Mouse (Mus musculus) cerebellum, postnatal 14 days (tissue): ENCODE data around the gene Fbxw4.

Experiments
- DNase-seq, 2 experiments: peaks; one replicate each; pipeline ENCODE4 v3.0.0; 2021; ENCODE audit warnings: mixed read lengths in 2 of 2

Gene Fbxw4

DNA sequence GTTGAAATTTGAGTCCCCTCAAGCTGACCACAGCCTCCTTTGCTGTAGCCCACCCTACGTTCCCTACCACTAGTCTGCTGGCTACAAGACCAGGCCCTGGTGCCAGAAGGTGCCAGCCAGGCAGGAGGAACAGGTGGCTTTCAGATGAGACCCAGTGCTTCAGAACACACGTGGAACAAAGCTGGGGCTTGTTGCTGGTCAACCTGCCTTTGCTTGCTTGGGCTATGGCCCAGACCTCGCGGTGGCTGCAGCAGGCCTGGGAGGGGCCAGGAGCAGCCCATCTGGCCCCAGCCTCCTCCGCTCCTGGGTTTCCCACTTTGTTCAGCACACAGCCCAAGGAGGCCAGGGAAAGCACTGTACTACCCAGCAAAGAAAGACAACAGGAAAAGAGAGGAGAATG lies 49.3 kb downstream of the Fbxw4 start:
- peak; percentile 44 to 49 for DNase-seq

DNA sequence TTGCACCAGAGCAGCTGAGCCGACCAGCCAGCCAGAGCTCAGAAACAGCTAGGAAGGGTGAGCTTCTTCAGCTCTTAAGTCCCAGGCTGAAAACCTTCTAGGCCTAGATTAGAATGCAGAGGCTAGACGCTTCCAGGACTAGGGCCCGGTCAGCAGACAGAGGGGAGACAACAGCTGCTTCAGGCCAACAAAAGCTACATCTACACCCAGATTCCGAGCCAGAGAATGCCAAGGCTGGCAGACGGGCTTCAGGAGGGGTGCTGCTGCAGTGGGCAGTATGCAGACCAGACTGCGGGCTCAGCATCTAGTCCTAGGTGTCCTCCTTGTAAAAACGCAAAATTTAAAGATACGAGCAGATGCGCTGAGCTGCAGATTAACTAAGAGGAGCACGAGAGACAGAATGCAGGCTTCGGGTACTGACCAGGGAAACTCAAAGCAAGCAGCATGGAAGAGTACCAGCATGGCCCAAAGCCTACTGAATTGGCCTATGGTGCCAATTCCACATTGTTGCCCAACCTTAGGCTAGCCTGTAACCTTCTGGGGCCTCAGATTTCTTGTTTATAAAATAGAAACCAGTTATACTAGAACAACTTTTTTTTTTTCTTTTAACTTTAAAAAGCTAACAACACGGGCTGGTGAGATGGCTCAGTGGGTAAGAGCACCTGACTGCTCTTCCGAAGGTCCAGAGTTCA lies 51.3 kb downstream of the Fbxw4 start:
- peak; percentile 40 to 46 for DNase-seq

DNA sequence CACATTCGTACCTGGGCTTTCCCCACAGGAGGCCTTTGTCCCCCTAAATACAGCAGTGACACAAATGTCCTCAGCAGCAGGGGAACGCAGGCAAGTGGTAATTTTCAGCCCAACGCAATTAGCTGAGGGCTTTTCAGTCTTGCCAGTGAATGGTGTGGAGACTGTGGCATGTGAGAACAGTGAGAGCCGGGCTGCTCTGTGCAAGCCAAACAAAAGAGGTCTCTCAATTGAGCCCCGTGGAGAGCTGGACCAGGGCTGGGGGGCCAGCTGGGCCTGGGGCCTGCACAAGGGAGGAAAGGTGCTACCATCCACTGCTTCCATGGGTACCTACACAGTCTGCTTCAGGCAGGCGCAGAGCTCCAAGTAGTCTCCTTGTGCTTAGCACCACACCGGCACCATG lies 52.6 kb downstream of the Fbxw4 start:
- DNase-seq, result no peak

DNA sequence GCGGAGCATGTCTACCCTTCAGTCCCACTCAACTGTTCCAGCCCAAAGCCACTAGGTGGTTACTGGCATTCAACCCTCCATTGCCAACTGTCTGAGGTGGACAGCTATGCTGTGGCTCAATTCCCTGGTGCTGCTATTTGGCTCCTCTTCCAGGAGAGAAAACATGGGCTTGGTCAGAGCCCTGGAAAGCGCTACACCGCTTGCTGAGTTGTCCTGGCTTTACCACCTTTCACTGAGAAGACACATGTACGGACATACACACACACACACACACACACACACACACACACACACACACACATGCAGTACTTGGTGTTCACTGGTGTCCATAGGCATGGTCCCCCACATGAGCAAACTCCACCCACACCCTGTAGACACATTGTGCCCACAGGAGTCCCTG lies 53.4 kb downstream of the Fbxw4 start:
- peak; percentile 34 to 61 for DNase-seq

DNA sequence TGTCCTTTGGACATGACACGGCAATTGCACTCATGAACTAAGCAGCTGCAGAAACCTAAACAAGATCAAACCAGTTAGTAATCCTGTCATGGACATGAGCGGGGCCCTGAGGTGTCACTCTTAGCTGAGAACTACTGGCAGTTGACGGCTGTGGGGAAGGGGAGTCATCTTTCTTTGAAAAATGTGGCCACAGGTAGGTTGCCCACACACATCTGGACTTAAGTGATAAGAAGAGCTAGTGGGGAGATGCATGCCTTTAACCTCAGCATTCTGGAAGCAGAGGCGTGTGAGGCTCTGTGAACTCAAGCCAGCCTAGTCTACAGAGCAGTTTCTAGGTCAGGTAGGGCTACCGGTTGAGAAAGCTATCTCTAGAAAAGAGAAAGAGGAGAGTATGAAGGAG lies 57.5 kb downstream of the Fbxw4 start:
- no peak for DNase-seq

DNA sequence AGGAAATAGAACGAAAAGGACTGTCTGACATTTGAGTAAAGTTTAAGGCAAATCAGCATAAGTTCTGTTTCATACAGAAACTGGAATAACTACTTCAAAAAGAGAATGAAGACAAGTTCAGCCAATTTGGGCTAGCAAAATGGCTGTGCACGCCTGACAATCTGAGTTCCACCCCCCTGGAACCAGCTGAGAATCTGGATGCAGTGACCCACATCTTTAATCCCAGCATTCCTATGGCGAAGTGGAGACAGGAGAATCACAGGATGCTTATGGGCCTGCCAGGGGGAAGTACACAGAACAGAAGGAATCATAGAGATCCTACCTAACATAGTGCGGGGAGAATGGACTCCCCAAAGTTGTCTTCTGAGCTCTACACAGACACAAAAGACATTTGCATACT lies 63.0 kb downstream of the Fbxw4 start:
- DNase-seq, result no peak

DNA sequence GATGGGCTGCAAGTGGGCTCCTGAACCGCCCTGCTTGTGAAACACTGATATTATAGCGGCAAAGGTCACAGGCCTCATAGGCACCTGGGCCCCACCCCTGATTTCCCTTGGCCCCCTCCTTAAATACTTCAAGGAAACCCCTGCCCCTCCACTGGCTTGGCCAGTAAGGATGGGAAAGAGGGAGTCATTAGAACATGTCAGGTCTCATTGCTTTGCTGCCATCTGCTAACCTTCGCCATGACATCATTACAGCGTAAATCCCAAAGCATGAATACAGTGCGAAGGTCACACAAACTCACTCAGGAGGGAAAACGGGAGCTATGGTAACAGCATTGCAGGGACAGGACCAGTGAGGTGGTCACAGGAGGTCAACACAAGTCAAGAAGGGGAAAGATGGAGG lies 63.7 kb downstream of the Fbxw4 start:
- no peak for DNase-seq

DNA sequence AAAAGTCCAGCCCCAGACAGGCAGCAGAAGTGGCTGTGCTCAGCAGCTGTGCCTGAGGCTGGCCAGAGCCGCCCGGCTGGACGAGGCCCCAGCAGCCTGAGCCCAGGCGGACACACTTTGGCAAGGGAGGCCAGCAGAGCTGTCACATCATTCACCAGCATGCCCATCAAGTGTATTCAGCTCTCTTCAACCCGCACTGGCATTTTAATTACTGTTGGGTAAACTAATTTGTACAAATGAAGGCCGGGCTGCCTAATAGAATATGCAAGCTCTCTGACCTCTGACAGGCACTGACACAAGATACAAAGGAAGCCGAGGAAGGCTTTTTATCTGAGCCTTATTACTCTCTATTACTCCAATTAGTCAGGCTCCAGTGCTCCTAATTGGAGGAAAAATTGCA lies 64.1 kb downstream of the Fbxw4 start:
- DNase-seq, result peak; percentile 49 to 51

DNA sequence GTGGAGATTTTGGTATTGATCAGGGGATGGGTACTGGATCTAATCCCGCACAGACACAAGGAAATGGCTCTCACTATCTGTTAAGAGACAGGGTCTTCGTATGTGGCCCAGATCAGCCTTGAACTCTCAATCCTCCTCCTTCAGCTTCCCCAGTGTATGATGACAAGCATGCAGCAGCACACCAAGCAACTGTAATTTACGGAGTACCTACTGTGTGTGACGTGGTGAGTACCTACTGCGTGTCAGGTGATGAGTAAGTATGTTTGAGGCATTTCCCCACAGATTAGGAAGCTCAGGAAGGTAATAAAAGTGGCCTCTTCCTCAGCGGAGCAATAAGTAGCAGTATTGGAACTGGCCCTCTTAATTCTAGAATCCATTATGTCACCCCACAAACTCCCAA lies 64.6 kb downstream of the Fbxw4 start:
- no peak for DNase-seq

DNA sequence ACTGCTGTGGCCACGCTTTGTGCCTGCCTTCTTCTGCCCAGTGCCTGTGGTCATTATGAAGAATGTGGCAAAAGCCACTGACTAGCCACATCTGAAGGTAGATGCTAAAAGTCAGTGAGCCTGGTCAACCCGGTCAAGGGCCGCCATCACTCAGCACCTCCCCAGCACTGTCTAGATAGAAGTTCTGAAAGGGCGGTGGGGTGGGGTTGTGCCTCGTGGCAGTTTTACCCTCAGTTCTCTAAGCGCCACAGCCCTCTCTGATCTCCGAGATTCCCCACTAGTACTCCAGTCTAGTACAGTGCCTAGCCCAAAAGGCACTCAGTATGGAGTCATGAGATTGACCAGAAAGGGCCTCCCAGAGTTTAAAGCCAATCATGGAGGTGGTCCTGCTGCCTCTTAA lies 66.0 kb downstream of the Fbxw4 start:
- no peak for DNase-seq

DNA sequence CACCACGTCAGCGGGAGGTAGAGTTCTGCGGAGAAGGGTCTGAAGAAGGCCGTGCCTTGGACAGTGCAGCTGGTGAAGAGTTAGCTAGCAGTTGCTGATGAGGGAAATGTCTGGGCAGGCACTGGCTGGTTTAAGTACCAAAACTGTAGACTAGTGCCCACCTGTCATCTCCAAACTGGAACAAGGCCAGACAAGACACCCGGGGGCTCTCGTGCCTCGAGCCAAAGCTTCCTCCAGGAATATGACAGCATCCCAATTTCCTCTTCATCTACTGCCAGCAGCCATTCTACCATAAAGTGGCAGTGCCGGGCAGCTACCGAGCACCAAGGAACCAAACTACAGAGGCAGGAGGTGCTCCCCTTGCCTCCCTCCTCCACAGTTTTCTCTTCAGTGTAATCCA lies 67.2 kb downstream of the Fbxw4 start:
- DNase-seq, result peak; percentile 70 to 76

DNA sequence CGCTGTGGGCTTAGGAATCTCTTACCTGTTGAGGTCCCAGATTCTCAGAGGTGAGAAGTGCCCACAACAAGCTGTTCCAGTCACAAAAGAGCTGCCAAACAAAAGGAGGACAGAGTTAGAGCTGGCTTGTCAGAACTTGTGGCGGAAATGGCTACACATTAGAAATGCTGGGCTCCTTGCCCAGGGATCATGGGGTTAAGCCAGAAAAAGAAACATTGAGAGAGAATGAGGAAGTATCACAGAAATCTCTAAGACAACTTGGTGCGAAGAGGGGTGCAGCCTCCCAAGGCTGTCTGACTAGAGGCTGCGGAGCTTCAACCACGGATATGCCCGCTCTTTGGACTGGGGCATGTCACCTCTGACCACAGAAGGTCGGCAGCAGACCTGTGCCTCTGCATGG lies 68.4 kb downstream of the Fbxw4 start:
- peak in 1 of 2 experiments; percentile 40 for DNase-seq

DNA sequence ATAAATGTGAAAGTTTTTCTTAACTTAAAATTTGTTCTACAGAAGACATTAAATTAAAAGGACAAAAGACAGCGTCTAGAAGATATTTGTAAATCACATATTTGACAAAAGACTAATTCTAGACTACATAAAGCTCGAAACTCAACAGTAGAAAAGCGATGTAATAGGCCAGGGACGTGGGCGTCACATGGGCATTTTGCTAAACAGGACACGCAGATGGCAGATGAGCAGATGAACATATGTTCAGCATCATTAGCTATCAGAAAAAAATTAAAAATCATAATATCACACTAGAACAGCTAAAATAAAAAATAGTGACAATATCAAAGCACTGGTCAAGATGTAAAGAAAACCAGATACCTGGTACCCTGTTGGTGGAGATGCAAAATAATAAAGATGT lies 70.4 kb downstream of the Fbxw4 start:
- DNase-seq, result no peak

DNA sequence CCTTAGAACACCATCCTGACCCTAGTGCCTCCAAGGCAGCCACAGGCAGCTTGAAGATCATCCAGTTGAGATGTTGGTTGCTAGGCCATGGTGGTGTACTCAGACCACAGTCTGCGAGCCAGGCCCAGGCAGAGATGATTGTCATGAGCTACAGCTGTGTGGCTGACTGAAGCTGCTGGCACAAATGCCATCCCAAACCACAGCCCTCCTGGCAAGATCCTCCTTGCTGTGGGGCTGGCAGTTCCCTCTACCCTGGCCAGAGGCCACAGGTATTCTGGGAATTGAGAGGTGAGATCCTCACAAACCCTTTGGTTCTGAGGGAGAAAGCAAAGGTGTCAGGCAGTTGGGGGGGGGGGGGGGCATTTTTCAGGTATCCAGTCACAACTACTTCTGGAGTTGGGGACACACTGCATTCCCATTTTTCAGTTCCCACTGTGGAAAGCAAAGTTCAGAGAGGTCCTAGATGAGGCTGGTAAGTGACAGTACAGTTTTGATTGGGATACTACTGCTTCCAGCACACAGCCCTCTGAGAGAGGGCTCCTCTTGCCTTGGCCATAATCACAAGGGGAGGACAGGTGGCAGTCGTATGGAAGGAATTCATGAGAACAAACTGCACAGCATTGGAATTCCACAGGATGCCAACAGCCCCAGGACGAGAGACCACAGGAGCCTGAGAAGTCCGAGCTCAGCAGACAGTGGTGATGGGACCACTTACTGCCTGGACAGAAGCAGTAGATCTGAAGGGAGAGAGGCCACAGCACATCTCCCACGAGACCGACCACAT lies 72.4 kb downstream of the Fbxw4 start:
- no peak for DNase-seq

DNA sequence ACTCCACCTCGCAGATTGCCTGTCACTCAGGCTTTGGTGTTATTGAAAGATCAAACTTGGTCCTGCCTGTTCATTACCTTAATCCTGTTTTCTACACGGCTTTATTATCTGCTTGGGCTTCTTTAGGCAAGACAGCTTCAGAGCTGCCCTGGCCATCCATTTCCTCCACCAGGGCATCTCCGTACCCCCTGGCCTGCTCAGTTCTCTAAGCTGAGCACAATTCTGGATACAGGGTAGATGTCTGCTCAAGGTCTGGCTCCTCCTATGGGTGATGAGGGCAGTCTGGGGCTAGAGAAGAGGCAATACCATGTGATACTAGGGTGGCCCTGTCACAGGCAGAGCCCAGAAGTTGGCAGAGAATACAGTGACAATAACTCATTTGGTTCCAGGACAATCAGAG lies 73.3 kb downstream of the Fbxw4 start:
- no peak for DNase-seq

DNA sequence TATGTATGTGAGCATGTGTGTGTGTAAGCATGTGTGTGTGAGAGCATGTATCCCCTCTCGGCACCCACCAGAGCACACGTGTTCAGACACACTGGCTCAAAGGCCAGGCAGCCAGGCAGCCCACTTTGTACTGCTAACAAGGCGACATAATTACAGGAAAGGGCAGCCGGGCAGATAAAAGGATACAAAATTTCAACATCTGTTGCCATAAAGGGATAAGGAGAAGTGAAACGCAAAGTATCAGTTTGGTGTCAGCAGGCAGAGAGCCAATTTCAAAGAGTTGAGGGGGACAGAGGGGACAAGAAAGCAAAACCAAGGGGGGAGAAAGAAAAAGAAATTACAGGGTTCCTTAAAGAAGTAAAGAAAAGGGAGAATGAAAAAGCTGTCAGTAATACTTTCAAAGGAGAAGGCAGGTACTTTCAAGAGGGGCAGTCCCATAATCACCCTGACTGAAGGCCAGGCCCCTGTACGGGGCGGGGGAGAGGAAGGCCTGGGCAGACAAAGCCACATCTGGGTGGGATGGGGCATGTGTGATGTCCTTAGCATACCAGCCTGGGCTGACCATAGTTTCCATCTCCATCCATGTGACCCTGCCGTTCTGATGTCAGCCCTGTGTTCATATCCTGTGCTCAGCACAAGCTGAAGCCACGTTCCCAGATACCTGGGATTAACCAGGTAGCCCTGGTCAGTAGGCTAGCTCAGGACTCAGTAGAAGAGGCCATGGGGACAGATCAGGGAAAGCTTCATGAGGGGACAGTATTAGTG lies 75.1 kb downstream of the Fbxw4 start:
- DNase-seq, result no peak

DNA sequence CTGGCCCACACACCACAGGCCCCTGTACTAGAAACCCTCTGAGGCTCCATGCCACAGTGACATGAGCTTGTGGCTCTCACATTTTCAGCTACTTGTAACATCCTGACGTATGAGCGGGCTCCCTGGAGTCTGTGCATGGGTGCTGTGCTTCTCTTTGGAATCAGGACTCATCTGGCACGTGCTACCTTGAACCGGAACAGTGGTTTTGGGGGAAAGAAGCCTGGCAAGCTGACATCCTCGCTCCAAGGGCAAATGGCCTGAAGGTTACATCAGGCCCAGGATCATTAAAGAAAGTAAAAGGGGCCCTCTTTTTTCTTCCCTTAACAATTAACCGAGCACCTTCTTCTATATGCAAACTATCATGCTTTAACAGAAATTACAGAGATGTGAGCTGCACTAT lies 77.0 kb downstream of the Fbxw4 start:
- DNase-seq, result no peak

DNA sequence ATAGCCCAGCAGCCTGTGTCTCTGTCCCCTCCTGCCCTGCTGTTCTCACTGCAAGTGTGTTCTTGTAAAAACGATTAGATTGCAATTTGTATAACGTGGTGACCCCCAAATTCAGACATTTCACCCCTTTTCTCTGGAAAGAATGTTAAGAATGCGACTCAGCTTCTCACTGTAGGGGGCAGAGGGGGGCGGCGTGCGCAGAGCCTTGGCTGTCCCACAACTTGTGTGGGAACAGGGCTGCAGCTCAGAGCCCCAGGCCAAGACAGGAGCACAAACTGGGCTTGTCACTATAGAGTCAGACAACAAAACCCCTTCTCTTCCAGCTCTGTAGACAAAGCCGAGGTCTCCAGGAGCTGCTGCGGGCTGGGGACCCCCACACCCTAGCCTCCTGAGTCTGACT lies 78.0 kb downstream of the Fbxw4 start:
- DNase-seq, result no peak

DNA sequence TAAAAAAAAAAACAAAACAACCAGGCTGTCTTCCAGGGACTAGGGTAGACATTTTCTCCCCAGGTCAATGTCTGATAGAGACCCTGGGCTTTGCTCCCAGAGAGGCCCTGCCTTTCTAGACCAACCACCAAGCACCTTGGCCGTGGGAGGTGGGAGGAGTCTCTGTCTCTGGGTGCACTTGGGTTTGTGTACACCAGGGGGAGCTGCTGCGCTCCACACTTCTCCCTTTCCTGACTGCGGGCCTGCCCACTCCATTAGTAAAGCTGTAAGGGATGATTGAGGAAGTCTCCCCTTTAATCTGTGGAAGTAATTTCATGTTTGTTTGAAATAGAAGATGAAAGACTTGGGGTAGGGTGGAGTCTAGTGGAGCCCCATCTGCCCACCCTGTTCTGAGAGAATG lies 78.9 kb downstream of the Fbxw4 start:
- DNase-seq, result peak; percentile 56 to 77

DNA sequence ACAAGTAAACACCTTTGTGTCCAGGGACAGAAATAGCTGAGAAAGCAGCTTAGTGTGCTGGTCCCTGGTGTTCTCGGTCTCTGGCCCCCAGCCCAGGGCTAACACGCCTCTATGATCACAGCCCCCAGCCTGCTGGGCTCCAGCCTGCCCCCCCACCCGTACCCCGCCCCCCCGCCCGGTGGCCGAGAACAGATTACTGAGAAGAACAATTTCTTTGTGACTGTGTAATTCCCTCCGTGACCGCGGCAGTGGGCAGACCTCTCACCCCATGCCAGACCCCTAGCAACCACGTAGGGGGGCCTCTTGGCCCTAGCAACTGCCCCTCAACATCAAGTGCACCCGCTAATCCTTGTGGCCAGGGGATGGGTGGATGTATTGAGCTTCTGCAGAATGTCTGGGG lies 79.9 kb downstream of the Fbxw4 start:
- no peak for DNase-seq

DNA sequence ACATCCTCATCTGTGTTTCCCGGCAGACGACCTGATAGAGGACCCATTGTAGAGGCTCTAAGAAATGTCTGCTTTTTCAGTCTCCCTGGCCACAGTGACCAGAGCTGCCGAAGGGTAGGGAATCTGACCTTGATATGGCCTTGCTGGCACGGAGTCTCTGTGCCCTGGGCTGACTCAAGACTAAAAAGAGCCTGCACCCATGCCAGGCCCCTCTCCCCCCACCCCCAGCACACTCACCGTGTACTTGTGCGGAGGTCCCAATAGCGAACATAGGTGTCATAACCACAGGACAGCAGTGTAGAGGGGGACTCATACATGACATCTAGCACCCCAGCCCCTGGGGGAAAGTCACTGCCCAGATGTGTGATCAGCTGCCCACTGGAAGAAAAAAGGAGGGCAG lies 80.7 kb downstream of the Fbxw4 start:
- DNase-seq, result no peak

DNA sequence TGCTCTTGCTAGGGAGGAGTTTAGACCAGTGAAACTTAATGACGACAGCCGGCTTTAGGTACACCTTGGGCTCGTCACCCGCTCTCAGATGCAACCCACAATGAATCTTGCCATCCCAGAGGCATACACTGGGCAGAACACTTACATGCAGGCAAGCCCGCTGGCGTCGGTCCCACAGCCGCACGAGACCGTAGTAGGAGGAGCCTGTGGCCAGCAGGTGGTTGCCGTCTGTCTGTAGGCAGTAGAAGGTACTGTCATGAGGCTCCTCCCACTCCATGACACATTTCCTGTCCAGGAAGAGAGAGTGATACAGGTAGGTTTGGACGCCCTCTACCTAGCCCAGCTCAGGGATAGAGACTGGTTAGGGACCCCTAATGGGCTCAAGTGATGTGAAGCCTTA lies 81.1 kb downstream of the Fbxw4 start:
- no peak for DNase-seq

DNA sequence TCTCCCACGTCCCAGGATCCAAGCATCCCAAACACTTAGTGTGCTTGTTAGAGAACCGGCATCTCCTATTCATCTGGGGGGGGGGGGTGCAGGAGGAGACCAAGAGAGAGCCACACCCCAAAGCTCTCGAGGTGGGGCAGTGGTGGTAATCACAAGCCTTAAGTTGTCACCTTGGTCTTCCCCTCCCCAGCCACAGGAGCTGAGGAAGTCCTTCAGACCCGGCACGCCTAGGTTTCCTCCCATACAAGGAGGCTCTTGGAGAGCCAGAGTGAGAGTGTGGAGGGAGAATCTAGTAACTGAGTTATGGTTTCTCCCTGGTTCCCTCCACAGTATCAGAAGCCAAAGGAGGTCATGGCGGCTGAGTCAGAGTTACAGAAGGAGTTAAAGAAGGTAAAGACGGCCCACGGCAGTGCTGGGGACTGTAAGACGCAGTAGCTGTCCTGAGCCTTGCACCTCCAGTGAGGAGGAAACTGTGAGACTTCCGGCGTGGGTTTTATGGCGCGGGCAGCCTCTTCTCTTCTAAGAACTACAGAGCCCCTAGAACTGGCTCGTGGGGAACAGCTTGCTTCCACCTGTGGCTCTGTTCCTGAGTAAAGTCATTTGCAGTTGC lies 82.9 kb downstream of the Fbxw4 start:
- DNase-seq, result no peak

DNA sequence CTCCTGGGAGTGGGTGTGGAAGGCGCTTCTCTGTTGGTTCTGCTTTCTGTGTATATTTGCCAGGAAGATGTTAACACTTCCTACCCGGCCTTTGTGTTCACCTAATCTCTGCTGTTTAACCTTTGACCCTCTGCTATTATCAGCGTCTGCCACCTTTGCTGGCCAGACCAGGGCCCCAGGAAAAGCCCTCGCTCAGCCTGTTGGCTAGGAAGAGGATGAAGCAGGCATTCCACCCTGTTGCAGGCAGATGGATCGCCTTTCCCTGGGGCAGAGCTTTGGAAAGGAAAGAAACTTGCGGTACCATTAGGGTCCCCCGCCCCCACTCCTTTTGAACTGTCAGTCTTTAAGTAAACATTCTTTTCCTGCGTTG lies 84.5 kb downstream of the Fbxw4 start:
- DNase-seq, result no peak
